Mouse (Mus musculus) myocyte (in vitro differentiated cells): ENCODE results near the gene Diaph3.

Experiments
- E2F4 ChIP-seq: IDR thresholded peaks from one replicate; pipeline ENCODE4 v1.6.1; 2011; ENCODE audit warnings: mild to moderate bottlenecking, control low read depth, moderate library complexity; ENCODE audit not compliant: insufficient read depth
- MAX ChIP-seq: IDR thresholded peaks from one replicate; pipeline ENCODE4 v1.6.1; 2011; ENCODE audit warnings: low read depth, mild to moderate bottlenecking, control low read depth
- MYOG ChIP-seq, 3 experiments: IDR thresholded peaks; one replicate each; pipeline ENCODE4 v1.6.1; 2011; ENCODE audit warnings: control low read depth in 2 of 3, low read depth in 2 of 3, mild to moderate bottlenecking in 2 of 3; ENCODE audit not compliant: insufficient read length in 2 of 3, control insufficient read depth in 1 of 3, insufficient read depth in 1 of 3
- POLR2A ChIP-seq: IDR thresholded peaks from one replicate; pipeline ENCODE4 v1.6.1; 2011; ENCODE audit warnings: low read depth, mild to moderate bottlenecking, control low read depth, moderate library complexity; ENCODE audit not compliant: insufficient read length
- POLR2AphosphoS2 ChIP-seq: IDR thresholded peaks from one replicate; pipeline ENCODE4 v1.6.1; 2011; ENCODE audit warnings: low read depth, control low read depth; ENCODE audit not compliant: insufficient read length
- REST ChIP-seq: IDR thresholded peaks from one replicate; pipeline ENCODE4 v1.6.1; 2011; ENCODE audit warnings: mild to moderate bottlenecking, control low read depth, moderate library complexity; ENCODE audit not compliant: insufficient read depth, insufficient read length
- TCF12 ChIP-seq: IDR thresholded peaks from one replicate; pipeline ENCODE4 v1.6.1; 2011; ENCODE audit warnings: mild to moderate bottlenecking, control low read depth; ENCODE audit not compliant: poor library complexity, insufficient read depth, severe bottlenecking
- USF1 ChIP-seq: IDR thresholded peaks from one replicate; pipeline ENCODE4 v1.6.1; 2011; ENCODE audit warnings: low read depth, mild to moderate bottlenecking, control low read depth, moderate library complexity

DNA sequence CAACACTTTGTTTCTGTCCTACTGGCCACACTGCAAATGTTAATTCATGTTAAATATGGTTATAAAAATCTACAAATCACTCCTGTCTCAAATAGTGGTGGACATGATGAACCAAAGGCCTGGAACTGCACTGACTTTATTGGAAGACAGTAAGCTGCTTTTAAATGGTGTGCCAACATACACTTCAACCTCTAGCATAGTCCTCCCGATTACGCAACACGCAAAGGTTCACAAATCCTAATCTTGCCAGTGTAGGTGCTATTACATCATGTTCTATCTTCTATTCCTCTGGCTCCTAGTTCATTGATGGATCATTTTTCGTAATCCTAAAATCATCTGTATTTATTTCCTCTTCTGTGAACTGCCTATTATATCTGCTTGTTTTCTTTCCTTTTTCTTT, 324.8 kb downstream of the Diaph3 start:
- TF ChIP-seq POLR2A = no peak
- TF ChIP-seq POLR2AphosphoS2 = no peak
- TF ChIP-seq E2F4 = no peak
- no peak for TF ChIP-seq TCF12
- no peak for TF ChIP-seq USF1
- no peak for TF ChIP-seq MAX
- no peak for TF ChIP-seq REST
- TF ChIP-seq MYOG (IDR thresholded peaks at IDR 0.05; ENCODE audit: control insufficient read depth in 1 of 3, insufficient read depth in 1 of 3, insufficient read length in 2 of 3, low read depth in 2 of 3) = no peak
